Mouse (Mus musculus): ENCODE data around the gene Rpl18.

DNA sequence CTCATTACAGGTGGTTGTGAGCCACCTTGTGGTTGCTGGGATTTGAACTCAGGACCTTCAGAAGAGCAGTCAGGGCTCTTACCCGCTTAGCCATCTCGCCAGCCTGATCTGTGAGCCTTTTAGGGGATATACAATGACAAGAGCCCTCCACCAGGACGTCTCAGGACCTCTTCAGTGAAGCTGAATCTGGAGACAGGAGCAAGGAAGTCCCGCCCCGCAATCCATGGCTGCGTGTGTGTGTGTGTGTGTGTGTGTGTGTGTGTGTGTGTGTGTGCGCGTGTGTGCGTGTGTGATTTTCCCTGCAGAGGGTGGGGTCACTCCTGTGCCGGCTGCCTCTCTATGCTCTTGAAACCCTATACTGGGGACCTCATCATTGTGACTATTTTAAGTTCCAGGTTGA, 24.6 kb downstream of the Rpl18 start:
- no peak for TF ChIP-seq CTCF (IDR thresholded peaks at IDR 0.05; ENCODE audit: borderline replicate concordance, extremely low read depth, insufficient read depth, insufficient read length)
- no peak for TF ChIP-seq POLR2A (IDR thresholded peaks at IDR 0.05; ENCODE audit: borderline replicate concordance, extremely low read depth, insufficient read depth, insufficient read length, poor library complexity, severe bottlenecking)

Measured in brain, embryonic 14.5 days (tissue).